Mouse (Mus musculus) CH12F3 (cell line): ENCODE measurements around the gene Fam122a.

Source experiments
- in situ Hi-C: fragments of 300-500 bp; cut with MboI; formaldehyde crosslinking; loops from 2 replicates; pipeline ENCODE4 v1.14.3; 2020; ENCODE audit warnings: low sequenced_read_pairs

Gene Fam122a

DNA sequence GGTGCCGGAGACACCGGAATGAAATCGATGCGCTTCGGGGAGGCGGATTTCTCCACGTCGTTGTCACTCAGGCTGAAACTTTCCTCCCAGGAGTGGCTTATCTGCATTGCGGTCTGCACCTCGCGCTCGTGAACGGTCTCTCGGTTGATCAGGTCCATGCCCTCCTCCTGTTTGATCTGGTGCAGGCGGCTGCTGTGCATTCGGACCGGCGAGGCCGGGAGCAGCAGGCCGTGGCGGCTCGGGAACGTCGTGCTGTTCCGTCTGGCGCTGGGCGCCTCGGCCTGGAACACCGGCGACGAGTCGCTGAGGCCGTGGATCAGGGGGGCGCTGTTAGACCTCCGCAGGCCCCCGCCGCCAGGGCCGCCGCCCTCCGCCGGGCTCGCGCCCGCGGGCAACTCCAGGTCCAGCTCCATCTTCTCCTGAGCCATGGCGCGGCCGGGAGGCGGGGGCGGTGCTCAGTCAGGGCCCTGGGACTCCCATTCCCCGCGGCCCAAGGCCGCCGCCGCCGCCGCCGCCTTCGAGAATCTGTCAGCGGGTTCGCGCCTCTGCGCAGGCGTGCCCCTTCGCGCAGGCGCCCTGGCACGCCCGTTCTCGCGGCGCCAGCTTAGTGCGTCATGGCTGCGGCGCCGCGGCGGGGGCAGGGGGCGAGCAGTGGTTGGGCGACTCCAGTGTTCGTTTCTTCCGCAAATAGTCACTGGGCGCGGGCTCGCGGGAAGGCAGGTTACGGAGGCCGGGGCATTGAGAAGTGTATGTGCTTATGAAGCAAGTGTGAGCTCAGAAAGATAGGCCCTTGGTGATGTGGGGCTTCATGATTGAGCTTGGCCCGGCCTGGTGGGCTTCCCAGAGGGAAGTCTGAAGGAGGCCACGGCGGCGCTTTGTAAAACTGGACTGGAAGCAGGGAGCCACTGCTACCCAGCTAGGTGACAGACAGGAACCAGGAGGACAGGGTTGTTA lies at the start of gene Fam122a:
TSS of gene Fam122a (minus strand) at position 428 of the 954 bp plus-strand sequence.
- in situ Hi-C loops = no loop called here

GRCm38 (mm10) chr19:24523476-24524313 lies 46.5 kb upstream of the Fam122a start:
- in situ Hi-C loops = no loop called here

DNA sequence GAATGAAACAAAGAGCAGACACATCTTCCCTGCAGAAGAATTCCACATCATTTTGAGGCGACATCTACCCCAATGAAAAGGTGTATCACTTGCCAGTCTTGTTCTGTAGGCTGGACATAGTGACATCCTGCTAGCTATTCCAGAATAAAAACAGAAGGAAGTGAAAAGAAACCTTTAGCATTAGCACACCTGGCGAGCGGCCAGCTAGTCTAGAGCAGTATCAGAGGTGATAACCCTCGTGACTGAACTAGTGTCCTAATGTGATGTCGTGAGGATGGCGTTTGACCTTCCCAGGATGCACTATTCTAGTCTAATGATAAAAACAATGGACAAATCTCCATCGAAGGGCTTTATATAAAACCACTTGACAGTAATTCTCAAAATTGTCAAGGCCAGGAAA lies 44.8 kb upstream of the Fam122a start:
- in situ Hi-C loops = no loop called here

GRCm38 (mm10) chr19:24521146-24521545 lies 44.0 kb upstream of the Fam122a start:
- in situ Hi-C loops = no loop called here

DNA sequence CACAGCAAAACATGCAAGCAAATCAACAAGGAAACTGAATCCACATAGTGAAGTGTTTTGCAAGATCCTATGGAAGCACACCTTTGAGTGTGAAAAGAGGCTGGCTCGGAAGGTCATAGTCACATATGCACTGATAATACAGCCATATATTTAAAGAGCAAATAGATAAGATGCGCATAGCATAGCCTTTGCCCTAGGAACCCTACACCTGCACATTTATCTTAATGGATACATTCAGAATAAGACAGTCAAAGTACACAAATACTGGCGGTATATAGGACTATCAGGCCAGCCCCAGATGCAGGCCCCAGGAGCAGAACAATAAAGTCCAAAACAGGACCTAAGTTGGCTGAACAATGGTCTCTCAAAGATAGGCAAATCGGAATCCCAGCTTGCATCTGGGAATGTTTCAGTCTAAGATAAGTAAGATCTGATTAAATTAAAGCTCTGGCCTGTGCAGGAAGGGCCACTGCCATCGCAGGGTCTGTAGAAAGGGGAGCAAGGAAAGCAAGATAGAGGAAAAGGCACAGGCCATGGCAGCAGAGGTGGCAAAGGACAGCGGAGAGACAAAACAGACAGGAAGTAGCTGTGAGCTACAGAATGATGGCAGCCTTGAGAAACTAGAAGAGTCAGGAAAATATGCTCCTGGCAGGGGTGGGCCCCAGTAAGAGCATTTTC lies 42.7 kb upstream of the Fam122a start:
- in situ Hi-C loops = no loop called here

DNA sequence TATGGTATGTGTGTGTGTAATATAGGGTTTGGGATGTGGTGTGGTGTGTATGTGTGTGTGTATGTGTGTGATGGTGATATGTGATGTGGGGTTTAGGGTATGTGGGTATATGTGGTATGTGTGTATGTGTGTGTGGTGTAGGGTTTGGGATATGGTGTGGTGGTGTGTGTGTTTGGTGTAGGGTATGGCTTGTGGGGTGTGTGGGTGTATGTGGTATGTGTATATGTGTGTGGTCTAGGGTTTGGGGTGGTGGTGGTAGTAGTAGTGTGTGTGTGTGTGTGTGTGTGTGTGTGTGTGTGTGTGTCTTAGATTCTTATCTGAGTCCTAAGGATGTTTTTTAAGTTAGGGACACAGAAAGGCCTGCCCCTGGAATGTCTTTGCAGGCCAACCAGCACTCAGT lies 41.2 kb upstream of the Fam122a start:
- in situ Hi-C loops = no loop called here

DNA sequence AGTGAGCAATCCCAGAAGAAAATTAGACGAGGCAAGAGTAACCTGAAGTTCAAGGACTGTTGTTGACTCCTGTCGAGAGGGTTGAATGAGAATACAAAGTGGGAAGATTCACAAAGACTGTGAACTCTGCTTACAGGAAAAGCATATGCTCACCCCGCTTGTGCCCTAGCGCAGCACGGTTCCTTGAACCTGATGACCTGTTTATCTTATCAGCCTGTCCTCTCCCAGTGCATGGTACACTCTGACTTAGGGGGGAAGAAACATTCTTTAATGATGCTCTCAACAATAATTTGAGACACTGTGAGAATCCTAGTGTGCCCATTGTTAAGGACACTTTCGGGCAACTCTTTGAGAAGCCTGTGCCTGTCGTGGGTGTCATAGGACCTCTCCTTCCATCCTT lies 39.9 kb upstream of the Fam122a start:
- in situ Hi-C loops = no loop called here

- in situ Hi-C loops = no loop called here
Observed at GRCm38 (mm10) chr19:24515941-24516340, 38.8 kb upstream of the Fam122a start.

- in situ Hi-C loops = no loop called here
Observed at GRCm38 (mm10) chr19:24514661-24515642, 37.8 kb upstream of the Fam122a start.

- in situ Hi-C loops = no loop called here
Observed at GRCm38 (mm10) chr19:24513105-24513843, 36.1 kb upstream of the Fam122a start.

DNA sequence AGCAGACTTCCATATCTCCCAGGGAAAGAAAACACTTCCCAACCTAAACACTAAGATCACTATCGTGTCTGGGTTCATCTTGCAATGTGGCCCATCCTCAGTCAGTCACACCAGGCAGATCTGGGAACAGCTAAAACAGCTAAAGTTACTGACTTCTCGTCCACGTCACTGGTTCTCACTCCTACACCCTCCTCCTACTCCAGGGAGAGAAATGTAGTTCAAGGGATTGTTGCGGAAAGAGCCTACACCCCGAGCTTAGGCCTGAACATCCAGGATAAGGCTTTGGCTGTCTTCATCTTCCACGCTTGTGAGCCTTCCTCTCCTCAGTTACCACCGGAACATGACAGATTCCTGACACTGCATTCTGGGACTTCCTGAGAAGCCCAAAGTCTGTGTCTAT lies 34.8 kb upstream of the Fam122a start:
- in situ Hi-C loops = no loop called here

GRCm38 (mm10) chr19:24509391-24509790 lies 32.2 kb upstream of the Fam122a start:
- in situ Hi-C loops = no loop called here

DNA sequence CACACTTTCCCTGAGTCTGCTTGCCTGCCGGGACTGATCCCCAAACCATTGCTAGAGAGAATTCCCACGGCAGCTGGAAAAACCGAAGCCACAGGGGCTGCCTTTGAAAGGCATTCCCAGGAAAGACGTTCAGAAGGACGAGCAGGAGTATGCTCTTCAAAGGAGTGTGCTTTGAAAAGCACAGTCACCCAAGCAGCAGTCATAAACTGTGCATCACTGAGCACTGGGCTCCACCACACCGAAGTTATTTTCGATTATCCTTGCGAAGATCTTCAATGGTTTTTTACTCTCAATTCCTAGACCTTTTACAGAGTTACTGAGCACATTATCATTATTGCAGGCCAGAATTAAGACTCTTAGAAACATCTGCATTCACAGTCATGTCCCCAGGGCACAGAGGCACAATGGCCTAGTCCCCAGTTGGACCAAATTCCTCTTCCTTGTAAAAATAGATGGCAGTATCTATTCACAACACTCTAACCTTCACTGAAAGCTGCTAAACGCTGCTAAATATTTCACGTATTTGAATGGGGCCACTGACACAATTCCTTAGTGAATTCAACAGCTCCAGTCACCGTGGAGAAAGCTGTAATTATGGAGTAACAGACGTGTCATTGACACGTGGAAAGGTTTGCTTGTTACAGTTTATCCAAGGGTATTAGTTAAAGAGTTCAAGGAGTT lies 31.1 kb upstream of the Fam122a start:
- in situ Hi-C loops = no loop called here

- in situ Hi-C loops = no loop called here
Observed at GRCm38 (mm10) chr19:24502736-24503421, 25.7 kb upstream of the Fam122a start.

GRCm38 (mm10) chr19:24501525-24501924 lies 24.4 kb upstream of the Fam122a start:
- in situ Hi-C loops = no loop called here

GRCm38 (mm10) chr19:24500431-24500830 lies 23.3 kb upstream of the Fam122a start:
- in situ Hi-C loops = no loop called here

DNA sequence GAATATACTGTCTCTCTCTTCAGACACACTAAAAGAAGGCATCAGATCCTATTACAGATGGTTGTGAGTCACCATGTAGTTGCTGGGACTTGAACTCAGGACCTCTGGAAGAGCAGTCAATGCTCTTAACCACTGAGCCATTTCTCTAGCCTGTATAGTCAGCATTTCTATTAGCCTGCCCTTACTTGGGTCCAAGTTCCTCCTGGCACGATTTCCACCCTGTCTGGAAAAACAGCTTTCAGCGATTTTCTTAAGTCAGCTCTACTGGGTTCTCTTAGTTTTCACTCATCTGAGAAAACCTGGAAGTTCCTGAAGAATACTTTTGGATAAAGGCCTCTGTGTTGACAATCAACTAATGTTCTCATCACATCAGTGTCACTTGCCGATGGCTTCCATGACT lies 22.1 kb upstream of the Fam122a start:
- in situ Hi-C loops = no loop called here

- in situ Hi-C loops = no loop called here
Observed at GRCm38 (mm10) chr19:24493887-24494286, 16.7 kb upstream of the Fam122a start.
